Mouse (Mus musculus): ENCODE results near the gene Gm3512. TPM values are rescaled to one million over a fixed set of nuclear protein-coding genes. Genes with fewer than 3 reads are reported as not detected.
"Not testable (repeated sequence)": the region's sequence is repeated elsewhere in the genome, so short reads cannot be mapped to it uniquely, and the experiment has no call there.

Gene Gm3512
- polyA plus RNA-seq (2015; fragmentation: Nextera tagmentation; extraction: Ambion mirVana): 2.3 and 2.9 TPM in 2 replicates

DNA sequence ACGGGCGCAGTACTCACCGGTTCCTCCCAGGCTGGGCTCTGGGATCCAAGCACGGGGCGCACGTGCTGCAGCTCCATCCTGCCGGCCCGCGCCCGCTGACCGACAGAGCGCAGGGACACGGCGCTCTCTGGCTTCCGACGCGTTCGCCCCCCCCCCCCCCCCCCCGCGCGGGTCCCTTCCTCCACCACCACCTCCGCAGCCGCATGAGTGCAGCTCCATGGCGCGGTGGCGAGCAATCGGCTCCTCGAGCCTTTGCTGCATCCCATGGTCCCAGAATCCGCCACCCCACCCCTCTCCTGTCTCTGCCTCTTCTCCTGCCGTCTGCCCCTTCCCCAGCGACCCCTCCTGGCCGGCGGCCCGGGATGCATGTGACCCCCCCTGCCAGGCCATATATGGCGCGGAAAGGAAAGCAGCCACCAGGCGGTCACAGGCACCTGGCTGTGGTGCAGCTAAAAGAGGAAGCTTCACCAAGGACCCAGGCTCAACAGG, at the start of gene Gm3512:
Gene Gm3512 (minus strand): TSS at position 51 of the 489 bp plus-strand sequence.
- H3K27ac ChIP-seq; H3K4me3 ChIP-seq (replicated peaks); H3K4me2 ChIP-seq (replicated peaks); H3K36me3 ChIP-seq; H3K9me3 ChIP-seq; ATAC-seq; H3K4me1 ChIP-seq (replicated peaks); H3K27me3 ChIP-seq (replicated peaks); H3K9ac ChIP-seq: not testable (repeated sequence)
- no CpG with 5 or more reads among the region's 37 CpGs for WGBS

DNA sequence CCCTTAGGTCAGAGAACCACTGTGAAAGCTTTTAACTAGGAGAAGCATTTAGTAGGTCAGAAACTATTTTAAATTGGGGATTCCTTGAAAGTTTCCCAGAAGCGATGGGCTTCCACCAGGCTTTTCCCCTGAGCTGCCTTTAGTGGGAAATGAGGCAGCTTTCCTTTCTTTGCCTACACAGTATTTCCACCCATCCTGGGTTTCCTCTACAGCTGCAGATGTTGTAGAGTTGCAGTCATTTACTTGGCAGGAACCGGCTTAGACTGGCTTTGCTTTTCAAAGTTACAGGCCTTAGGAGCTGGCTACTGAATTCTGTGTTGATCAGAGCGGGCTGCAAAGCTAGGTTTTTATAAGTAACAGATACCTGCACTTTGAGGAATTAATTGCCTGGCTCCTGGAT, 25.7 kb upstream of the Gm3512 start:
- ATAC-seq; H3K4me2 ChIP-seq (replicated peaks); H3K4me3 ChIP-seq (replicated peaks); H3K36me3 ChIP-seq; H3K27ac ChIP-seq; H3K27me3 ChIP-seq (replicated peaks); H3K4me1 ChIP-seq (replicated peaks); H3K9me3 ChIP-seq; H3K9ac ChIP-seq: not testable (repeated sequence)
- 82% methylated on average over 2 of the region's 3 CpGs for WGBS

DNA sequence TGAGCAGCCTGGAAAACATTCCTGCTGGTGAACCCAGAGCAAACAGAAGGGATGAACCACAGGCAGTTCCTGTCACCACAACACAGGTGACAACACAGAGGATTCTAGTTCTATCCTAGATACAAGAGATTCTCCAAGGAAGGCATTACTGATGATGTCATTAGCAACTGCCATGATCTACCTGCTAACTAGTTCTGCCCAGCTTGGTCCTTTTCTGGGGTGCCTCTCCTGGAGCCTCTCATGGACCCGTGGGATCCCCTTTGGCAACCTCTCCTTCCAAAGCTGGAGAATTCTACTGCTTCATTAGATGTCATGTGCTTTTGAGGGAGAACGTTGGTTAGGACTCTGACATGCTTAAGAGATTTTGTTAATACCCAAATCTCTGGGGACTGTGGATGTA, 20.1 kb upstream of the Gm3512 start, which contains the start of gene Gm16434:
Gene Gm16434 (minus strand): TSS at position 101 of the 400 bp plus-strand sequence.
- H3K9me3 ChIP-seq; H3K27ac ChIP-seq; H3K36me3 ChIP-seq; H3K4me3 ChIP-seq (replicated peaks); H3K9ac ChIP-seq; H3K4me2 ChIP-seq (replicated peaks); ATAC-seq; H3K27me3 ChIP-seq (replicated peaks); H3K4me1 ChIP-seq (replicated peaks): not testable (repeated sequence)
- no CpG with 5 or more reads among the region's 2 CpGs for WGBS

DNA sequence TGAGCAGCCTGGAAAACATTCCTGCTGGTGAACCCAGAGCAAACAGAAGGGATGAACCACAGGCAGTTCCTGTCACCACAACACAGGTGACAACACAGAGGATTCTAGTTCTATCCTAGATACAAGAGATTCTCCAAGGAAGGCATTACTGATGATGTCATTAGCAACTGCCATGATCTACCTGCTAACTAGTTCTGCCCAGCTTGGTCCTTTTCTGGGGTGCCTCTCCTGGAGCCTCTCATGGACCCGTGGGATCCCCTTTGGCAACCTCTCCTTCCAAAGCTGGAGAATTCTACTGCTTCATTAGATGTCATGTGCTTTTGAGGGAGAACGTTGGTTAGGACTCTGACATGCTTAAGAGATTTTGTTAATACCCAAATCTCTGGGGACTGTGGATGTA, 49.0 kb downstream of the Gm3512 start, which contains the start of gene Gm6676:
Gene Gm6676 (minus strand): TSS at position 101 of the 400 bp plus-strand sequence.
- ATAC-seq; H3K9me3 ChIP-seq; H3K9ac ChIP-seq; H3K4me3 ChIP-seq (replicated peaks); H3K27me3 ChIP-seq (replicated peaks); H3K27ac ChIP-seq; H3K4me1 ChIP-seq (replicated peaks); H3K36me3 ChIP-seq; H3K4me2 ChIP-seq (replicated peaks): not testable (repeated sequence)
- WGBS: no CpG with 5 or more reads among the region's 2 CpGs

DNA sequence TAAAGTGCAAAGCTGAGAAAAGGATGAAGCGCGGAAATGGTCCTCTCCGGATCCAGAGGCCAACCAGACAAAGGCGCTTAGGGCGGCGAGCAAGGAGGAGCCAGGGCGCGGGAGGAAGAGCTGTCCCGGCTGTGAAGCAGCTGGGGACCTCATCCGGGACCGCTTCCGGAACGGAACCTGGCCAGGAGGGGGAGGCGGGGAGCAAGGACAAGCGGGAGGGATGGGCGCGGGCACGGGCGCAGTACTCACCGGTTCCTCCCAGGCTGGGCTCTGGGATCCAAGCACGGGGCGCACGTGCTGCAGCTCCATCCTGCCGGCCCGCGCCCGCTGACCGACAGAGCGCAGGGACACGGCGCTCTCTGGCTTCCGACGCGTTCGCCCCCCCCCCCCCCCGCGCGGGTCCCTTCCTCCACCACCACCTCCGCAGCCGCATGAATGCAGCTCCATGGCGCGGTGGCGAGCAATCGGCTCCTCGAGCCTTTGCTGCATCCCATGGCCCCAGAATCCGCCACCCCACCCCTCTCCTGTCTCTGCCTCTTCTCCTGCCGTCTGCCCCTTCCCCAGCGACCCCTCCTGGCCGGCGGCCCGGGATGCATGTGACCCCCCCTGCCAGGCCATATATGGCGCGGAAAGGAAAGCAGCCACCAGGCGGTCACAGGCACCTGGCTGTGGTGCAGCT, 69.1 kb downstream of the Gm3512 start:
- peak overlapping the region; percentile 48; the same call in 1 of the 2 replicates for H3K27ac ChIP-seq
- not testable (repeated sequence) for ATAC-seq; H3K27me3 ChIP-seq (replicated peaks); H3K4me1 ChIP-seq (replicated peaks); H3K36me3 ChIP-seq; H3K9me3 ChIP-seq
- H3K4me2 ChIP-seq (replicated peaks): peak overlapping the region; percentile 74
- H3K9ac ChIP-seq: peak overlapping the region; percentile 53
- H3K4me3 ChIP-seq (replicated peaks): peak overlapping the region; percentile 48
- 1% methylated on average over 8 of the region's 54 CpGs for WGBS

Other genes with a start within 250 kb of the Gm3512 start
- gene Gm6356, start 200.7 kb downstream of the Gm3512 start, polyA plus RNA-seq (2015; fragmentation: Nextera tagmentation; extraction: Ambion mirVana): not detected in 2 replicates
- 0.30 and 0.31 TPM in 2 replicates for gene Gm10406, start 147.1 kb downstream of the Gm3512 start, polyA plus RNA-seq (2015; fragmentation: Nextera tagmentation; extraction: Ambion mirVana)
- not detected in 2 replicates for gene Gm3685, start 129.6 kb downstream of the Gm3512 start, polyA plus RNA-seq (2015; fragmentation: Nextera tagmentation; extraction: Ambion mirVana)
- 0.77 and 0.86 TPM in 2 replicates for gene Gm3696, start 73.9 kb downstream of the Gm3512 start, polyA plus RNA-seq (2015; fragmentation: Nextera tagmentation; extraction: Ambion mirVana)
- not detected in 2 replicates for gene Gm6676, start 49.1 kb downstream of the Gm3512 start, polyA plus RNA-seq (2015; fragmentation: Nextera tagmentation; extraction: Ambion mirVana)
- not detected in 2 replicates for gene Gm16434, start 20.0 kb upstream of the Gm3512 start, polyA plus RNA-seq (2015; fragmentation: Nextera tagmentation; extraction: Ambion mirVana)
- not detected in 2 replicates for gene Gm3727, start 90.2 kb upstream of the Gm3512 start, polyA plus RNA-seq (2015; fragmentation: Nextera tagmentation; extraction: Ambion mirVana)
- gene Gm3739, start 140.5 kb upstream of the Gm3512 start, polyA plus RNA-seq (2015; fragmentation: Nextera tagmentation; extraction: Ambion mirVana): 0.58 and 0.69 TPM in 2 replicates
- not detected in 2 replicates for gene Gm5797, start 157.9 kb upstream of the Gm3512 start, polyA plus RNA-seq (2015; fragmentation: Nextera tagmentation; extraction: Ambion mirVana)
- gene Gm8374, start 190.6 kb upstream of the Gm3512 start, polyA plus RNA-seq (2015; fragmentation: Nextera tagmentation; extraction: Ambion mirVana): not detected in 2 replicates

Data from intestine, embryonic 15.5 days (tissue).